Mouse (Mus musculus): ENCODE results near the gene Psmc3ip.

The Psmc3ip gene

DNA sequence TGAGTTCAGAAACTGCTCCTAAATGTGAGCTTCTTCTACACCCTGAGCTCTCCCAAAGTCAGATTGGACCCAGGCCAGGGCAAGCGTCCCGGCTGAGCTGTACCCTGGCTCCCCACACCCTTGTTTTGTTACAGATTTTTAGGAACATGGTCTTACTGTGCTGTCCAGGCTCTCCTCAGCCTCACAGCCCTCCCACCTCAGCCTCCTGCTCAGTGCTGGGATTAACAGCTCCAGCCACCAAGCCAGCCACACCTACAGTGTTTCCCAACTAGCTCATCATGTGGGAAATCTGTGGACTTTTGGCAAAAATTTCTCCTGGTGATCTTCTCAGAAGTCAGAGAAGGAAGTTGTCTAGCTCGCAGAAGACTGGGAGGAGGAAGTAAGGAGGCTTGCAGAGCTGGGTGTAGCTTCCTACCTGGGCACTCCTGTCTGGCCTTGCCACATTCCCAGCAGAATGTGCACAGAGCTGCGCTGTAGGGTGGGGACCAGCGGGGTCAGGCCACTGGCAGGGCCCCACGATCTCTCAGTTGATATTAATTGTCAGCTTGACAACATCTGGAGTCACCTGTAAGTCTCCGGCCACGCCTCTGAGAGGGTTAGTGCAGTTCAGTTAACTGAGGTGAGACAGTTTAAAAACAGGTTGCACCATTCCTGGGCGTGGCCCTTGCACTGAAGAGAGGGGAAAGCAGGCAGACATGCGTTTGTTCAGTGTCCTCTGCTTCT is 42.3 kb downstream of the Psmc3ip start:
- no peak for DNase-seq (ENCODE audit: low spot score)

DNA sequence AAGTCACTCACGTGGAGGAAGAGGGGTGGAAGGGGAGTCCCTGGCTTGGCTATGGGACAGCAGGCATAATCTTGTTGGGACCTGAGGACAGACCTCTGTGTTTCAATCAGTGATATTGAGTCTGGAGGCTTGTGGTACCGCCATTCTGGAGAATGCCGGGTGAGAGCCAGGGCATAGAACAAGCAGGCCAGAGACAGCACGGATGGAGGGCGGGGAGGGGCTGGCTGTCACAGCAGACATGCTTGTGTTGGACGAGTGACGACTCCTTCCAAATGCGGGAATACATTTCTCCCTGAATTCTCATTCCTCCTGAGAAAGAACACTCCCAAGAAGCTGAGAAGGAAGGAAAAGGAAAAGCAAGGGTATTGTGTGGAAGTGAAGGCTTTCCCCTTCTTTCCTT is 43.6 kb downstream of the Psmc3ip start:
- no peak for DNase-seq (ENCODE audit: low spot score)

DNA sequence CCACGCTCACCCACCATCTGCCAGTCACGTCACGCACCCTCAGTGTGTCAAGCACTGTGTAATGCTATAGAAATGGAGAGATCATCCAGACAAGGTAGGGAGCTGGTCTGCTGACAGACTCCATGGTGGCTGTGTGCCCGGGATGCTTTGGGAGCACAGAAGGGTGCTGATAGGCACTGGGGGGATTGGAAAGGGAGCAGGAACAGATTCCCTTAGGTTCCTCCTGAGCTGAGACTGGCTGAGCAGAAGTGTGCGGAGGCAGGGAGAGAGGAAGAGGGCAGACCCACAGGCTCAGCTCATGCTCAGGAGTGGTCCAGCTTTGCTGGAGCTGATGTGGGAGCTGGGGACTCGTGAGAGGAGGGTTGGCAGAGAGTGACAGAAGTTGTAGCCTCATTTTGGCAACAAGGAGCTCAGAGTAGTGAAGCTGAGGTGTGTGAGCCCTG is 44.2 kb downstream of the Psmc3ip start:
- no peak for DNase-seq (ENCODE audit: low spot score)

DNA sequence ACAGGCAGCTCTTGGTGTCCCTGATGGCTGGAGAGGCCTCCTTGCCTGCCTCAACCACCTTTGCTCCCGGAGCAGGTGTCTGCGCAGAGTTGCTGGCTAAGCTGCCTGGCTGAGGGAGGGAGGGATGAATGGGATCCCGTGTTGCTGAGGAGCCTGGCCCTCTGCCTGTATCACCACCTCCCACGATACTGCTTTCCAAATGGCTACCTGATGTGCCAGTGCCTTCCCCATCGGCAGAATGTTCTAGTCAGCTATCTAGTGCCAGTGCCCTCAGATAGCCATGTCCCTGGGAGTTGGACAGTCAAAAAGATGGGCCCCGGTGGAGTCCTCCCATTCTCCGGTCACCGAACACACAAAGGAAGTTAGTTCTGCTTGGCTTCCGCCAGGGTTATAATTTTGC is 44.9 kb downstream of the Psmc3ip start:
- no peak for DNase-seq (ENCODE audit: low spot score)

DNA sequence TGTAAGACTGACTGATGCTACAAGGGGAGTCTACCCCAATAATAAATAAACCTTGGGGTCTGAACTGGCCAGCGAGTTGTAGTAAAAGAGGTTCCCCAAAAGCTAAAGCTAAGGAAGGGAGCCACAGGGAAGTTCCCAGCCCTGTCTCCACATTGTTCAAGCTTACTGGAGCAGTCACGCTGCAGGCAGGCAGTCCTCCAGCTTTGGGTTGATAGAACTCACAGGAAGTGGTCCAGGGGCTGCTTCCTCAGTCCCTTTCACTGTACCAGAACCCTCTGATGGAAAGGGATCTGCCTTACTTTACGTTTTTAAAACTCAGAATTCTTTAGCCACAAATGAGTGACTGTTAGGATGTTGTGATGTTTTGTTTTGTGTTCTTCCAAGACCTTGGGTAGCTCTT is 47.7 kb downstream of the Psmc3ip start:
- no peak for DNase-seq (ENCODE audit: low spot score)

DNA sequence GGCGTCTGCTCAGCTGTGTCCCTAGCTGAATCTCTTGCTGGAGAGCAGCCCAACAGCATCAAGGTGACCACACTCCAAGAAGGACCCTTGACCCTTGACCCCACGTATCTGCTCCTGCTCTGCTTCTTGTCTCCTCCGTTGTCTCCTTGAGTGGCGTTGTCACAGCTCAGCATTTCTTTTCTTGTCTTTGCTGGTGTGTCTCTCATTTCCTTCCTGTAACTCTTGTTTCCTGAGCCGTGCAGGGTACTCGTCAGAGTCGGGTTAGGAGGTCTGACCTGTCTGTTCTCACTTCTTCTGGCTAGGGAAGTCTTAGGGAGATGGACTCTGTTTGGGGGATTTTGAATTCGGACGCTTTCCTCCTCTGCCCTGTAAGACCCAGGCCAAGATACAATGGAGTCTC is 48.8 kb downstream of the Psmc3ip start:
- no peak for DNase-seq (ENCODE audit: low spot score)

DNA sequence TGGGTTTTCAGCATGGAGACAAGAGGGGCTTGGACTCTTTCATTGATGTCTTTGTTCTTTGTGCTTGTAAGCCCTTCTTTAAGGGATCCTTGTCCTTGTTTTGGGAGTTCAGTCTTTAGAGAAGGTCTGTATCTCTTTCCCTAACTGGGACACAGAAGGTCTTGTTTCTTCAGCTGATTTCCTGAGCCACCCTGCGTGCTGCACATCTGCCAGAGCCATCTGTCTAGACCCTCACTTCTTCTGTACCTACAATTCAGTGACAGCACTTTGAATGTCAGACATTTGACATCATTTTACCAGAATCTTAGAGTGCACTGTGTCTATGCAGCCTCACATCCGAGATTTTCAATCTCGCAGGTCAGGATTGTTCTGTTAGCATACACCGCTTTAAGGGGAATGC is 49.4 kb downstream of the Psmc3ip start:
- no peak for DNase-seq (ENCODE audit: low spot score)

Measured in urinary bladder, postnatal 10 days (tissue).